16 mouse cellular contexts compared by ENCODE assay signal in genomic region chr1:91442350-91442990, GRCm38 (mm10). TPM values are rescaled to one million over a fixed set of nuclear protein-coding genes. Genes with fewer than 3 reads are reported as not detected.
DNase-seq lines count a peak whose midpoint lies in the region; ATAC-seq lines count a peak whose summit lies in the region.
"Had no signal": no experiment of that assay in that cellular context is flagged by ENCODE, and none has a peak within 500 bp of the region (broad histone marks: within the 10 kb centered on the region; RNA-seq: fewer than 3 reads in every experiment).

No protein-coding gene starts in this region.

- 0 out of 2 replicates have a peak overlapping the region, but pooled peaks have one; percentile 38 for H3K27ac ChIP-seq in midbrain, embryonic 10.5 days (replicated peaks)
- H3K27ac ChIP-seq in midbrain, embryonic 16.5 days (ENCODE audit: low read length), result no peak overlapping the region
- no peak overlapping the region for H3K27ac ChIP-seq in hindbrain, embryonic 16.5 days (ENCODE audit: low read depth, low read length)
- H3K27ac ChIP-seq: embryonic facial prominence, embryonic 15.5 days; heart, embryonic 15.5 days; hindbrain, embryonic 15.5 days; limb, embryonic 12.5 days had no signal

- no peak overlapping the region for H3K9ac ChIP-seq in midbrain, embryonic 16.5 days (ENCODE audit: low read depth, low read length)
- no peak overlapping the region for H3K9ac ChIP-seq in hindbrain, embryonic 16.5 days (ENCODE audit: low read depth, low read length)
- H3K9ac ChIP-seq: embryonic facial prominence, embryonic 15.5 days; heart, embryonic 15.5 days; hindbrain, embryonic 15.5 days; limb, embryonic 12.5 days had no signal

- peaks cover 4% of the 10 kb centered on the region for H3K9me3 ChIP-seq in midbrain, embryonic 10.5 days (replicated peaks)
- no peaks in the 10 kb centered on the region for H3K9me3 ChIP-seq in midbrain, embryonic 16.5 days (replicated peaks; ENCODE audit: control insufficient read depth, low read length, poor library complexity, severe bottlenecking)
- H3K9me3 ChIP-seq in hindbrain, embryonic 16.5 days (ENCODE audit: control insufficient read depth, low read length), result no peaks in the 10 kb centered on the region
- H3K9me3 ChIP-seq: embryonic facial prominence, embryonic 15.5 days; hindbrain, embryonic 15.5 days had no signal

- no peak overlapping the region for H3K4me2 ChIP-seq in midbrain, embryonic 16.5 days (ENCODE audit: low read length)
- no peak overlapping the region for H3K4me2 ChIP-seq in hindbrain, embryonic 16.5 days (ENCODE audit: low read length)
- H3K4me2 ChIP-seq: embryonic facial prominence, embryonic 15.5 days; heart, embryonic 15.5 days; hindbrain, embryonic 15.5 days; limb, embryonic 12.5 days had no signal

- no peaks in the 10 kb centered on the region for H3K27me3 ChIP-seq in midbrain, embryonic 10.5 days (ENCODE audit: low read depth, poor library complexity, severe bottlenecking)
- H3K27me3 ChIP-seq in midbrain, embryonic 16.5 days (ENCODE audit: control insufficient read depth, insufficient read depth, low read depth, low read length), result no peaks in the 10 kb centered on the region
- H3K27me3 ChIP-seq in hindbrain, embryonic 16.5 days (replicated peaks; ENCODE audit: control insufficient read depth, insufficient read depth, low read length), result no peaks in the 10 kb centered on the region
- H3K27me3 ChIP-seq: embryonic facial prominence, embryonic 15.5 days; heart, embryonic 15.5 days; hindbrain, embryonic 15.5 days; limb, embryonic 12.5 days had no signal

- 78% methylated on average over 7 of the region's 7 CpGs for WGBS in midbrain, embryonic 10.5 days
- 56% methylated on average over 6 of the region's 7 CpGs for WGBS in midbrain, embryonic 16.5 days
- 76% methylated on average over 6 of the region's 7 CpGs for WGBS in hindbrain, embryonic 16.5 days

- H3K36me3 ChIP-seq in midbrain, embryonic 10.5 days, result peaks cover 10% of the 10 kb centered on the region
- peaks cover 30% of the 10 kb centered on the region for H3K36me3 ChIP-seq in midbrain, embryonic 16.5 days (ENCODE audit: control insufficient read depth, insufficient read depth, low read length)
- peaks cover 21% of the 10 kb centered on the region for H3K36me3 ChIP-seq in hindbrain, embryonic 16.5 days (ENCODE audit: control insufficient read depth, insufficient read depth, low read length)

- H3K4me1 ChIP-seq in midbrain, embryonic 10.5 days, result peaks cover 11% of the 10 kb centered on the region
- no peaks in the 10 kb centered on the region for H3K4me1 ChIP-seq in midbrain, embryonic 16.5 days (ENCODE audit: control insufficient read depth, insufficient read depth, low read length)
- no peaks in the 10 kb centered on the region for H3K4me1 ChIP-seq in hindbrain, embryonic 16.5 days (ENCODE audit: control insufficient read depth, insufficient read depth, low read depth, low read length)
- H3K4me1 ChIP-seq: hindbrain, embryonic 15.5 days had no signal

- peak; percentile 30 for DNase-seq in adrenal gland, postnatal 14 days
- no peak for DNase-seq in adrenal gland, postnatal 4 days (ENCODE audit: low spot score in 2 of 2)
- no peak for DNase-seq in midbrain, embryonic 10.5 days (ENCODE audit: low spot score)
- DNase-seq in lung, postnatal 14 days, result peak; percentile 51
- DNase-seq in cerebellum, adult 9-11 months, result no peak
- DNase-seq in gastrocnemius, postnatal 25 days, result no peak
- DNase-seq: adrenal gland, adult 8-10 months; right cerebral cortex, postnatal 14 days; thymus, postnatal 25 days had no signal

- H3K4me3 ChIP-seq in midbrain, embryonic 10.5 days, result no peak overlapping the region
- no peak overlapping the region for H3K4me3 ChIP-seq in midbrain, embryonic 16.5 days (ENCODE audit: low read depth, low read length)
- no peak overlapping the region for H3K4me3 ChIP-seq in hindbrain, embryonic 16.5 days (ENCODE audit: low read length)
- H3K4me3 ChIP-seq: embryonic facial prominence, embryonic 15.5 days; heart, embryonic 15.5 days; hindbrain, embryonic 15.5 days; limb, embryonic 12.5 days had no signal

- ATAC-seq in midbrain, embryonic 16.5 days, result no peak
- ATAC-seq in hindbrain, embryonic 16.5 days, result no peak
- ATAC-seq: forebrain, embryonic 14.5 days had no signal

RNA-seq across cellular contexts. Expression of gene Per2, which starts 16.7 kb away (rescaled TPM):
- 38.3 and 42.3 TPM in 2 replicates for total RNA-seq in adrenal gland, postnatal 14 days (2021)
- 10 to 100 TPM; 23.6 to 27.1 TPM for total RNA-seq in adrenal gland, postnatal 4 days (2021)
- 2.5 and 4.0 TPM in 2 replicates for polyA plus RNA-seq in midbrain, embryonic 10.5 days (2016; fragmentation: Nextera tagmentation; extraction: Ambion mirVana)
- polyA plus RNA-seq in midbrain, embryonic 16.5 days (2015; fragmentation: Nextera tagmentation; extraction: Ambion mirVana), result 4.5 and 5.1 TPM in 2 replicates
- polyA plus RNA-seq in hindbrain, embryonic 16.5 days (2015; fragmentation: Nextera tagmentation; extraction: Ambion mirVana), result 5.0 and 5.8 TPM in 2 replicates
- 1 to 10 TPM in 1 of 2 experiments, under 1 TPM in 1; 0.97 to 7.1 TPM for total RNA-seq in gastrocnemius, postnatal 25 days (2021)

RNA-seq across cellular contexts. Expression of gene Hes6, which starts 28.6 kb away (rescaled TPM):
- 182 and 223 TPM in 2 replicates for total RNA-seq in adrenal gland, postnatal 14 days (2021)
- total RNA-seq in adrenal gland, postnatal 4 days (2021), result 10 to 100 TPM; 56.0 to 71.0 TPM
- polyA plus RNA-seq in midbrain, embryonic 10.5 days (2016; fragmentation: Nextera tagmentation; extraction: Ambion mirVana), result 213 and 329 TPM in 2 replicates
- polyA plus RNA-seq in midbrain, embryonic 16.5 days (2015; fragmentation: Nextera tagmentation; extraction: Ambion mirVana), result 153 and 173 TPM in 2 replicates
- polyA plus RNA-seq in hindbrain, embryonic 16.5 days (2015; fragmentation: Nextera tagmentation; extraction: Ambion mirVana), result 138 and 150 TPM in 2 replicates
- total RNA-seq in gastrocnemius, postnatal 25 days (2021), result 1 to 10 TPM; 6.9 to 8.6 TPM

RNA-seq across cellular contexts. Expression of gene Ilkap, which starts 43.9 kb away (rescaled TPM):
- total RNA-seq in adrenal gland, postnatal 14 days (2021), result 99.4 and 110 TPM in 2 replicates
- total RNA-seq in adrenal gland, postnatal 4 days (2021), result 100 to 1,000 TPM; 104 TPM
- polyA plus RNA-seq in midbrain, embryonic 10.5 days (2016; fragmentation: Nextera tagmentation; extraction: Ambion mirVana), result 173 and 177 TPM in 2 replicates
- polyA plus RNA-seq in midbrain, embryonic 16.5 days (2015; fragmentation: Nextera tagmentation; extraction: Ambion mirVana), result 141 and 143 TPM in 2 replicates
- polyA plus RNA-seq in hindbrain, embryonic 16.5 days (2015; fragmentation: Nextera tagmentation; extraction: Ambion mirVana), result 140 and 145 TPM in 2 replicates
- total RNA-seq in gastrocnemius, postnatal 25 days (2021), result 10 to 100 TPM; 30.1 to 35.8 TPM

RNA-seq across cellular contexts. Expression of gene Traf3ip1, which starts 52.0 kb away (rescaled TPM):
- 12.3 and 12.6 TPM in 2 replicates for total RNA-seq in adrenal gland, postnatal 14 days (2021)
- total RNA-seq in adrenal gland, postnatal 4 days (2021), result 10 to 100 TPM; 10.5 to 12.6 TPM
- polyA plus RNA-seq in midbrain, embryonic 10.5 days (2016; fragmentation: Nextera tagmentation; extraction: Ambion mirVana), result 10.5 and 12.9 TPM in 2 replicates
- 10.8 and 10.9 TPM in 2 replicates for polyA plus RNA-seq in midbrain, embryonic 16.5 days (2015; fragmentation: Nextera tagmentation; extraction: Ambion mirVana)
- 10.4 TPM in 2 replicates for polyA plus RNA-seq in hindbrain, embryonic 16.5 days (2015; fragmentation: Nextera tagmentation; extraction: Ambion mirVana)
- 1 to 10 TPM; 2.9 to 3.2 TPM for total RNA-seq in gastrocnemius, postnatal 25 days (2021)

Comparison
In these comparisons a context has a peak if more than half of its experiments do, and no peak if none do; other contexts are left out.
1. DNase-seq: peak in adrenal gland, postnatal 14 days (single experiment) and lung, postnatal 14 days (single experiment); none in adrenal gland, postnatal 4 days (0 of 2), midbrain, embryonic 10.5 days (single experiment), cerebellum, adult 9-11 months (single experiment) and gastrocnemius, postnatal 25 days (single experiment).
2. RNA of gene Hes6, which starts 28.6 kb away (total RNA-seq): 182 to 223 TPM in adrenal gland, postnatal 14 days and 56.0 to 71.0 TPM in adrenal gland, postnatal 4 days; 6.9 to 8.6 TPM in gastrocnemius, postnatal 25 days; every median in the first group is over 4 times any median in the second.